Mouse (Mus musculus) ovary, postnatal 36 days (tissue): ENCODE data around the gene Gm5935.
"Not testable (repeated sequence)": the region's sequence is repeated elsewhere in the genome, so short reads cannot be mapped to it uniquely, and the experiment has no call there.

Experiments used
- DNase-seq: peaks from one replicate; pipeline ENCODE4 v3.0.0; 2022; ENCODE audit warnings: low spot score, mixed read lengths

Gene Gm5935

GRCm38 (mm10) chrX:24775064-24775463 is at the start of gene Gm5935:
Gm5935 (minus strand) TSS chrX:24775164.
- DNase-seq: not testable (repeated sequence)
